Mouse (Mus musculus) neural tube, embryonic 10.5 days (tissue): ENCODE results near the gene Gpbar1.
"Not testable (repeated sequence)": the region's sequence is repeated elsewhere in the genome, so short reads cannot be mapped to it uniquely, and the experiment has no call there.

Source experiments
- DNase-seq: peaks from one replicate; pipeline ENCODE4 v3.0.0-alpha.2; 2017; ENCODE audit warnings: low spot score; ENCODE audit errors: extremely low spot score

Gene Gpbar1

GRCm38 (mm10) chr1:74318711-74319110 is 40.4 kb downstream of the Gpbar1 start:
- DNase-seq: no peak

GRCm38 (mm10) chr1:74321396-74321795 is 43.0 kb downstream of the Gpbar1 start:
- no peak for DNase-seq

GRCm38 (mm10) chr1:74326916-74327315 is 48.6 kb downstream of the Gpbar1 start:
- not testable (repeated sequence) for DNase-seq
